In genomic region chr3:153968549-153968948, GRCm38 (mm10) we compare ENCODE assay signal across 9 mouse cellular contexts. TPM values are rescaled to one million over a fixed set of nuclear protein-coding genes. Genes with fewer than 3 reads are reported as not detected.
DNase-seq lines count a peak whose midpoint lies in the region; ATAC-seq and TF ChIP-seq lines count a peak whose summit lies in the region.
"Had no signal": no experiment of that assay in that cellular context is flagged by ENCODE, and none has a peak within 500 bp of the region (broad histone marks: within the 10 kb centered on the region; RNA-seq: fewer than 3 reads in every experiment).

No protein-coding gene starts in this region.

- peak; percentile 96 for ATAC-seq in megakaryocyte progenitor cell, adult 5-6 weeks (replicated peaks; ENCODE audit: poor library complexity)

- peak; percentile 85 for TF ChIP-seq CTCF in layer of hippocampus, adult 2 months (conservative IDR thresholded peaks at IDR 0.05)

- no peak overlapping the region for H3K27ac ChIP-seq in layer of hippocampus, adult 2 months
- H3K27ac ChIP-seq: heart, embryonic 13.5 days had no signal

- H3K4me3 ChIP-seq in layer of hippocampus, adult 2 months, result no peak overlapping the region
- H3K4me3 ChIP-seq: heart, embryonic 13.5 days; megakaryocyte, embryonic 14.5 days had no signal

- peak; percentile 70 for DNase-seq in layer of hippocampus, adult 11-12 months (ENCODE audit: low spot score)
- DNase-seq in layer of hippocampus, adult 9-10 months (ENCODE audit: low spot score), result no peak
- peak; percentile 98 for DNase-seq in R1 (ENCODE audit: low read depth, low spot score)
- DNase-seq in cerebellum, adult 9-10 months, result peak; percentile 75
- DNase-seq in layer of hippocampus, adult 2 months (ENCODE audit: low spot score in 2 of 2), result peak; percentile 56 to 66
- DNase-seq in thymus, postnatal 36 days, result peak; percentile 10 to 21

RNA-seq across cellular contexts. Expression of gene Slc44a5, which starts 4.7 kb away (rescaled TPM):
- total RNA-seq in layer of hippocampus, adult 2 months (2021), result 10 to 100 TPM; 52.6 to 57.5 TPM
- not detected in 2 replicates for total RNA-seq in megakaryocyte progenitor cell, adult 5-6 weeks (2015)
- not detected in 2 replicates for total RNA-seq in megakaryocyte progenitor cell, adult 5-6 weeks (2017)

RNA-seq across cellular contexts. Expression of gene Acadm, which starts 24.1 kb away (rescaled TPM):
- 10 to 100 TPM; 41.5 to 53.9 TPM for total RNA-seq in layer of hippocampus, adult 2 months (2021)
- total RNA-seq in megakaryocyte progenitor cell, adult 5-6 weeks (2015), result 65.5 and 70.0 TPM in 2 replicates
- 216 TPM in 2 replicates for total RNA-seq in megakaryocyte progenitor cell, adult 5-6 weeks (2017)

RNA-seq across cellular contexts. Expression of gene Rabggtb, which starts 55.7 kb away (rescaled TPM):
- total RNA-seq in layer of hippocampus, adult 2 months (2021), result 10 to 100 TPM; 68.7 to 72.6 TPM
- total RNA-seq in megakaryocyte progenitor cell, adult 5-6 weeks (2015), result 121 and 132 TPM in 2 replicates
- total RNA-seq in megakaryocyte progenitor cell, adult 5-6 weeks (2017), result 129 and 171 TPM in 2 replicates

Comparison
In these comparisons a context has a peak if more than half of its experiments do, and no peak if none do; other contexts are left out.
1. RNA of gene Slc44a5, which starts 4.7 kb away (total RNA-seq): 52.6 to 57.5 TPM in layer of hippocampus, adult 2 months; not detected in megakaryocyte progenitor cell, adult 5-6 weeks; every median in the first group is over 10 times any median in the second.